Mouse (Mus musculus): ENCODE measurements around the gene Ebf1.

The Ebf1 gene

GRCm38 (mm10) chr11:44702716-44703486 lies 85.8 kb downstream of the Ebf1 start:
- ATAC-seq (ENCODE audit: low TSS enrichment) = no peak

DNA sequence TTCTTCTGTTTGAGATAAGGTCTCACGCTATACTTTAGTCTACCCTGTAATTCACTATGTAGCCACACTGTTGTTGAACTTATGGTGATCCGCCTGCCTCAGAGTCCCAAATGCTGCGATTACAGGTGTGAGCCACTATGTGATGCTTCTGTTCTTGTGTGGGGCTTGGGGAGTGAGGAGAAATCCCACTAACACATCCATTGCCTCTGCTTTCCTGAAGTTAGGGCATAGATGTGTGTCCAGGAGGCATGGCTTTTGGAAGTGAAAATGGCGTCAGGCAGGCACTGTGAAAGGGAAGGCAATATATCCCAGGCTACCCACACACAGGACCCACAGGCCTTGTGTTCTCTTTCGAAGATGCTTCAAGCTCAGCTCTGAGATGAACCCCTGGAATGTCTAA lies 86.8 kb downstream of the Ebf1 start:
- no peak for ATAC-seq (ENCODE audit: low TSS enrichment)

- no peak for ATAC-seq (ENCODE audit: low TSS enrichment)
Measured at GRCm38 (mm10) chr11:44705811-44706210, 88.7 kb downstream of the Ebf1 start.

DNA sequence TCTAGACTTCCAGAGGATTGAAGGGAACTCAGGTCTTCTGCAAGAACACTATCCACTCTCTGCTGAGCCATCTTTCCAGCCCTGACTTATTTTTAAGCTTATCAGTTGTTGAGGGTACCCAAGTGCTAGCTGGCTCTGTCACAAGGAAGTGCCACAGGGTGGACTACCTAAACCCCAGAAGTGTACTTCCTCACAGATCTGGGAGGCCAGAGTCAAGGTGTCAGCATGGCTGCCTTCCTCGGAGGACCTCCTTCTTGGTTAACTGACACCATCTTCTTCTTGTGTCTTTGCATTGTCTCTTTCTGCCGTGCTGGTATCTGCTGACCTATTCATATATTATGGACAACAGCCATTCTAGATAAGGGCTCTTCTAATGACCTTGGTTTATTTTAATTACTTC lies 89.3 kb downstream of the Ebf1 start:
- no peak for ATAC-seq (ENCODE audit: low TSS enrichment)

DNA sequence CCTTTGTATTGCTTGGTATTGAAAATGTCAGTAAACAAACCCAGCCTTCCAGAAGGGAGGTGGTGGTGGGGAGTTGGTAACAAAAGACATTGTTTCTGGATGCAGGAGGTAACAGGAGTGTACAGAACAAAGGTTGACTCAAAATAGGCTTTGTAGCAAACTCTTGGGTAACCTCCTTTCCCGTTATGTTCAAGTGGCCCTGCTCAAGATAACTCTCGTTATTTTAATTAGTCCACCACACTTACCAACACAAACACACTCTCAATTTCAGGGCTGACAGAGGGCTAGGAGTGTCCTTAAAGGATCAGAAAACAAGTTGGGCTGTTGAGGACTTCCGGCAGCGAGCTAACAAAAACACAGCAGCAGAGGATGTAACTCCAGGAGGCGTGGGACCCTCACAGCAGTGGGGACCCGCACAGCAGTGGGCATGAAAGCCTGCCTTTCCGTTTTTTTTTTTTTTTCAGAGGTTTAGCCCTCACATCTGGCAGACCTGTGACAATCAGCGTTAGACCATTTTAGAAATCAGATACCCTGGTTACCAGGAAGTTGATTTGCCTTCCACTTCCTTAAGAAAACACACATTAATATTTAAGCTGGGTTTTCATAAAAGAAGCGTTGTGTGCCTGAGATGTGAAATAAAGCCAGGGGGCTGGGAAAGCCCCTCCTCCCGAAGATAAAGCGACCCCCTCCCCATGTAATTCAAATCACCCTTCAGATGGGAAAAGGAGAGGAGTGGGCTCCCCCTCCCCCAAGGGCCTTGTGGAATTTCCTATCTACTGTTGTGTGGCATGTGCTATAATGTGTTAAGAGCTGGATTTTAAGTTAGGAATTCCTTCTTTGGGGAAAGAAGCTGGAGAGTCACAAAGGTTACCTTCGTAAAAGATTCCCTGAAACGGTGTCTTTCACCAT lies 90.5 kb downstream of the Ebf1 start:
- ATAC-seq (ENCODE audit: low TSS enrichment) = no peak

GRCm38 (mm10) chr11:44708290-44708685 lies 91.2 kb downstream of the Ebf1 start:
- ATAC-seq (ENCODE audit: low TSS enrichment) = no peak

- ATAC-seq (ENCODE audit: low TSS enrichment) = no peak
Measured at GRCm38 (mm10) chr11:44709073-44709618, 92.0 kb downstream of the Ebf1 start.

- no peak for ATAC-seq (ENCODE audit: low TSS enrichment)
Measured at GRCm38 (mm10) chr11:44709869-44710460, 92.8 kb downstream of the Ebf1 start.

- no peak for ATAC-seq (ENCODE audit: low TSS enrichment)
Measured at GRCm38 (mm10) chr11:44710861-44711260, 93.7 kb downstream of the Ebf1 start.

DNA sequence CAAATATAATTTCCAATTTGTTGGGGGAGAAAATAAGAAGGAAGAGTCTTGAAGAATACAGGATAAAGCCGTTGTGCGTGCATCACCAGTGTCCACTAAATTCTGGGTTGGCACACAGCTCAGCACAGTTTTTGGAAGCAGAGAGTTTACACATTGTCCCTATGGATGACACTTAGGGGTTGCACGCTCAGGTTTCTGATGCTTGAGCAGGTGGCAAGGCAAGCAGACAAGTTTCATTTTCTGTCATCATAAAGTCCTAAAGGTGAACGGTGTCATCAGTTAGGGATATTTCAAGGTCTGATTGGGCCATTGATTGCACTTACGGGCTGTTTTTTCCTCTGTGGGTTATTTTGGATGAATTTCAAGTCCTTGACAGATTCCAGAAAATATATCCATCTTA lies 97.1 kb downstream of the Ebf1 start:
- ATAC-seq (ENCODE audit: low TSS enrichment) = no peak

GRCm38 (mm10) chr11:44715776-44716175 lies 98.7 kb downstream of the Ebf1 start:
- ATAC-seq (ENCODE audit: low TSS enrichment) = no peak

DNA sequence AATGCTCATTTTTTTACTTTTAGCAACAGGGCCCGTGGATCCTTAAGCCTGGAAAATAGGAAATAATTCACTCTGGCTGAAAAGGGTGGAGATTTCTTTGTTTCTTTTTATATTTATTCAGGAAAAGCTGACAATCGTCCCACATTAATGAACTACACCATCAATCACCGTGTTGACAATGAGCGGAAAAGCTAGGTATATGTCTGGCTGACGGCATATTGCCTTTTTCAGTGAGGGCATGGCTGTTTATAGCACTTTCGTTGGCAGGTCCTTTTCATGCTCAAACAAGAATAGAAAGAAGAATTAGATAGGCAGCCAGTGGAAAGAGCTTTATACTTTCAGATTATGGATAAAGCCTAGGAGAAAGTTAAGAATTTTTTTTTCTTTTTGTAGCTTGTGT lies 99.8 kb downstream of the Ebf1 start:
- no peak for ATAC-seq (ENCODE audit: low TSS enrichment)

DNA sequence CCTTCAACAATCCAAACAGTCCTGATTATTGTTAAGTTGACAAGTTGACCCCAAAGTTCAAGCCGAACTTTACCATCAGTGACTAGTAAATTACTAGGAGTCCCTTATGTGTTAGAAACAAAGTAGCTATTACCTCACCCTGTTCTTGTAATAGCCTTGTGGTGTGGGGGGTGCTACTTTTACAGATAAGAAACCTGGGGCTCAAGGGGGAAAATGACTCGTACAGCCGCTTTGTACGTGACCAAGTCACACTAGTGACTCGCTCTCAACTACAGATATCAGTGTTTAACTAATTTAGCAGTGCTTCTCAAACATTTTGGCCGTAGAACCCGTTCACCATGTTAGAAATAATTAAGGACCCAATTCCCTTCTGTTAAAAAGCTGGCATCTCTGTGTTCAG lies 100.5 kb downstream of the Ebf1 start:
- ATAC-seq (ENCODE audit: low TSS enrichment) = no peak

- no peak for ATAC-seq (ENCODE audit: low TSS enrichment)
Measured at GRCm38 (mm10) chr11:44721976-44722375, 104.9 kb downstream of the Ebf1 start.

GRCm38 (mm10) chr11:44723950-44724502 lies 106.9 kb downstream of the Ebf1 start:
- no peak for ATAC-seq (ENCODE audit: low TSS enrichment)

GRCm38 (mm10) chr11:44725732-44726131 lies 108.6 kb downstream of the Ebf1 start:
- no peak for ATAC-seq (ENCODE audit: low TSS enrichment)

- ATAC-seq (ENCODE audit: low TSS enrichment) = no peak
Measured at GRCm38 (mm10) chr11:44727376-44727775, 110.3 kb downstream of the Ebf1 start.

DNA sequence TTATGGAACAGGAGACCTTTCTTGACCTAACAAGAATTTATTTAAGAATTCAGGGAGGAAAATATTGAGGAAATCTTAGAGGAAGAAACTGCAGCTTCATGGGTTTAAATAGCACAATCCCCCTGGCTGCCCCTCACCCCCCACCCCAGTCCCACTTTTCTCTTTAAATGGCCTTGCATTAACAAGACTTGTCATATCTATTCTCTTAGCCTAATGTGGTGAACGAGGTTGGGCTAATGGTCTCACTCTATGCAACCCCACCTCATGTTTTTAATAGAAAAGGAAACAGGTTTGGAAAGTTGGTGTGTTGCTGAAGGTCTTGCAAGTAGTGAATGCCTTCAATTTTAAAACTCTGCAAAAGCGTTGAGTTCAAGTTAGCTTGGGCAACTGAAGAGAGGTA lies 110.7 kb downstream of the Ebf1 start:
- ATAC-seq (ENCODE audit: low TSS enrichment) = no peak

DNA sequence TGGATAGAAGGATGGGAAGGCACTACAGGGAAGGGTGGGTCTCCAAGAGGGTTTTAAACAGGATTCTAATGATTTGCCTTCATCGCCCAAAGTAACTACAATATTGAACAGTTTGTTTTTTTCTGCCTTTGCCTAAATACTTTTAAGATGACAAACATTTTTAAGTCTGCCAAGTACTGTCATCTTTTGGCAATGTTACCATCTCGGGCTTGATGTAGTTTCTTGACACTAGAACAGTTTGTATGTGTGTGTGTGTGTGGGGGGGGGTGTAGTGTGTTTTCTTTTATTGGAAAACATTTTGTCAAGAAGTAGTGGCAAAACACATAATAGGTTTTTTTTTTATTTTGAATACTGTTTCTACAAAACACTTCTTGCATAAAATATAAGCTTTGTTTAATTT lies 111.2 kb downstream of the Ebf1 start:
- ATAC-seq (ENCODE audit: low TSS enrichment) = no peak

DNA sequence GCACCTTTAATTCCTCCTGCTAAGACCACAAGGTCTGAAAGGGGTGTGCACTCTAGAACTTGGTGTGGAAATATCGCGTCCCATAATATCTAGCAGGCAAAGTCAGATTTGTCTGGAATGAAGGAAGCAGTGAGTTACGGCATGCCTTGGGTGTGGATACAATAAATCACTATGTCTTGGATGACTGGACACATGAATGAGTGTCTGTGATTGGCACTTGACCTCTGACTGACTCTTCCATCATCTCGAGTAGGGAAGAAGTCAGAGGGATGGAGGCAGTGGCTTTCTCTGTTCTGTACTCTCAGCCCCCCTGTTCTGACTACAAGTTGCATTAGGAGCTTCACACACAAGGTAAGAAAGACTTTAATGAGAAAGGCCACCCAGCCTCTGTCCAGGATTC lies 112.8 kb downstream of the Ebf1 start:
- ATAC-seq (ENCODE audit: low TSS enrichment) = no peak

GRCm38 (mm10) chr11:44731763-44732162 lies 114.6 kb downstream of the Ebf1 start:
- no peak for ATAC-seq (ENCODE audit: low TSS enrichment)

DNA sequence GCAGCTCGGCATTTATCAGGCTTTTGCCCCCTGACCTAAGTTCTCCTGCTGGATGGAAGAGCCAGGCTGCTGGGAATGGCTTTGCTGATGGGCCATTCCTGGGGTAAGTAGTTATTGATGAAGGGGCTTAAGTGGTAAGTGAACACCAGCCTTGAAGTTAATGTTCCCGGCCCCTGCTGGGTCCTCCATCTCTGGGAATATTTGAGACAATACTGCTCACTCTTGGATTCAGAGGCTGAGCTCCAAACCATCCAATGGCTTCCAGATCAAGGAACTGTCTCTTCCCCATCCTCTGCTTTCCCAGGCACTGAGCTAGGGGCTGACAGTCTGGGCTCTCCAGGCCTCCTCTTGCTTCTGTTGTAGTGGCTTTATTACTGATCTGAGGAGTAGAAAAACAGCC lies 116.2 kb downstream of the Ebf1 start:
- no peak for ATAC-seq (ENCODE audit: low TSS enrichment)

Data from frontal cortex, adult (tissue).